Mouse (Mus musculus): ENCODE results near the gene Pafah1b2. TPM values are rescaled to one million over a fixed set of nuclear protein-coding genes. Genes with fewer than 3 reads are reported as not detected.
A peak's percentile ranks its signal among the peaks of the same experiment; 100 is the strongest.

The Pafah1b2 gene
- total RNA-seq, 2 experiments from 2014 or later, result 85.1 to 87.3 TPM

- peak; percentile 92 to 94 for DNase-seq
- intact Hi-C loops (cut with DNase I), result no loop called here
Measured at GRCm38 (mm10) chr9:45984409-45985228, 27.9 kb downstream of the Pafah1b2 start.

- intact Hi-C loops (cut with DNase I), result no loop called here
- peak; percentile 36 to 55 for DNase-seq
Measured at GRCm38 (mm10) chr9:45983676-45984408, 28.6 kb downstream of the Pafah1b2 start.

- DNase-seq, result no peak
- intact Hi-C loops (cut with DNase I), result no loop called here
Measured at GRCm38 (mm10) chr9:45981331-45981730, 31.2 kb downstream of the Pafah1b2 start.

- intact Hi-C loops (cut with DNase I), result no loop called here
- no peak for DNase-seq
Measured at GRCm38 (mm10) chr9:45980611-45981010, 31.9 kb downstream of the Pafah1b2 start.

GRCm38 (mm10) chr9:45979778-45980177 lies 32.7 kb downstream of the Pafah1b2 start:
- intact Hi-C loops (cut with DNase I), result no loop called here
- no peak for DNase-seq

- intact Hi-C loops (cut with DNase I), result no loop called here
- DNase-seq, result no peak
Measured at GRCm38 (mm10) chr9:45976884-45977283, 35.6 kb downstream of the Pafah1b2 start.

- intact Hi-C loops (cut with DNase I), result no loop called here
- DNase-seq, result no peak
Measured at GRCm38 (mm10) chr9:45963577-45963976, 48.9 kb downstream of the Pafah1b2 start.

- intact Hi-C loops (cut with DNase I), result no loop called here
- DNase-seq, result peak; percentile 39 to 47
Measured at GRCm38 (mm10) chr9:45961855-45962254, 50.6 kb downstream of the Pafah1b2 start.

GRCm38 (mm10) chr9:45959661-45960060 lies 52.8 kb downstream of the Pafah1b2 start:
- DNase-seq, result no peak
- intact Hi-C loops (cut with DNase I), result no loop called here

GRCm38 (mm10) chr9:45958851-45959250 lies 53.6 kb downstream of the Pafah1b2 start:
- intact Hi-C loops (cut with DNase I), result no loop called here
- DNase-seq, result no peak

- intact Hi-C loops (cut with DNase I), result no loop called here
- DNase-seq, result peak; percentile 44 to 58
Measured at GRCm38 (mm10) chr9:45958023-45958670, 54.3 kb downstream of the Pafah1b2 start.

- DNase-seq, result peak; percentile 91 to 93
- intact Hi-C loops (cut with DNase I), result no loop called here
Measured at GRCm38 (mm10) chr9:45955107-45955963, 57.2 kb downstream of the Pafah1b2 start, which contains the start of gene Sidt2. Gene Sidt2, minus strand, starts transcription at chr9:45955258.

GRCm38 (mm10) chr9:45954294-45955106 lies 58.0 kb downstream of the Pafah1b2 start:
- peak; percentile 61 to 72 for DNase-seq
- intact Hi-C loops (cut with DNase I), result loop anchor here (5.0 kb wide), 1 partner anchor 47 kb away; the partner anchor contains the start of genes Pcsk7 and Rnf214

GRCm38 (mm10) chr9:45953511-45954293 lies 58.8 kb downstream of the Pafah1b2 start:
- DNase-seq, result no peak
- intact Hi-C loops (cut with DNase I), result loop anchor here (5.0 kb wide), 1 partner anchor 46 kb away; the partner anchor contains the start of genes Pcsk7 and Rnf214

GRCm38 (mm10) chr9:45952890-45953289 lies 59.6 kb downstream of the Pafah1b2 start:
- DNase-seq, result no peak
- intact Hi-C loops (cut with DNase I), result loop anchor here (5.0 kb wide), 1 partner anchor 46 kb away; the partner anchor contains the start of genes Pcsk7 and Rnf214

- intact Hi-C loops (cut with DNase I), result loop anchor here (5.0 kb wide), 1 partner anchor 45 kb away; the partner anchor contains the start of genes Pcsk7 and Rnf214
- DNase-seq, result no peak
Measured at GRCm38 (mm10) chr9:45952057-45952456, 60.4 kb downstream of the Pafah1b2 start.

GRCm38 (mm10) chr9:45946872-45947183 lies 65.7 kb downstream of the Pafah1b2 start:
- intact Hi-C loops (cut with DNase I), result no loop called here
- no peak for DNase-seq

GRCm38 (mm10) chr9:45946182-45946871 lies 66.2 kb downstream of the Pafah1b2 start:
- intact Hi-C loops (cut with DNase I), result no loop called here
- DNase-seq, result no peak
